Mouse (Mus musculus) MEL (cell line): Measurements from ENCODE around the gene Onecut3. TPM values are rescaled to one million over a fixed set of nuclear protein-coding genes. Genes with fewer than 3 reads are reported as not detected.

Experiments
- DNase-seq: peaks from one replicate; pipeline ENCODE4 v3.0.0; 2011; ENCODE audit warnings: low read depth, low spot score
- H3K27ac ChIP-seq: 2 replicates; pipeline ENCODE4 v1.5.1; 2012; ENCODE audit warnings: low read depth, mild to moderate bottlenecking, control low read depth, low read length, moderate library complexity; ENCODE audit not compliant: control insufficient read depth
- H3K27me3 ChIP-seq, 2 experiments: fragments of 150-350 bp in 1 of 2; sonication (generic) in 1 of 2; 2 replicates each; pipeline ENCODE4 v1.6.1; 2012; ENCODE audit warnings: low read length in 2 of 2, mild to moderate bottlenecking in 2 of 2, improper control_type of control experiment in 1 of 2, moderate library complexity in 1 of 2; ENCODE audit not compliant: insufficient read depth in 2 of 2, control insufficient read depth in 1 of 2
- H3K36me3 ChIP-seq, 2 experiments: 2 replicates each; pipeline ENCODE4 v1.6.1; 2012 to 2014; ENCODE audit warnings: low read length in 2 of 2, improper control_type of control experiment in 1 of 2, inconsistent platforms in 1 of 2, mild to moderate bottlenecking in 1 of 2; ENCODE audit not compliant: insufficient read depth in 2 of 2, control insufficient read depth in 1 of 2
- H3K4me1 ChIP-seq, 2 experiments: fragments of 150-350 bp in 1 of 2; sonication (generic) in 1 of 2; 2 replicates each; pipeline ENCODE4 v1.6.1; 2012; ENCODE audit warnings: low read length in 2 of 2, improper control_type of control experiment in 1 of 2, mild to moderate bottlenecking in 1 of 2; ENCODE audit not compliant: insufficient read depth in 2 of 2, control insufficient read depth in 1 of 2
- H3K4me3 ChIP-seq, 2 experiments: fragments of 150-350 bp in 1 of 2; sonication (generic) in 1 of 2; 2 replicates each; pipeline ENCODE4 v1.5.1; 2012; ENCODE audit warnings: low read depth in 2 of 2, low read length in 2 of 2, mild to moderate bottlenecking in 2 of 2, moderate library complexity in 2 of 2, control low read depth in 1 of 2, improper control_type of control experiment in 1 of 2; ENCODE audit not compliant: control insufficient read depth in 1 of 2, insufficient read depth in 1 of 2
- H3K79me2 ChIP-seq: 2 replicates; pipeline ENCODE4 v1.6.1; 2012; ENCODE audit warnings: mild to moderate bottlenecking, low read length, moderate library complexity; ENCODE audit not compliant: control insufficient read depth, poor library complexity, insufficient read depth
- H3K9ac ChIP-seq: 2 replicates; pipeline ENCODE4 v1.6.1; 2012; ENCODE audit warnings: low read depth, mild to moderate bottlenecking, control low read depth, low read length, moderate library complexity; ENCODE audit not compliant: control insufficient read depth, poor library complexity, severe bottlenecking
- H3K9me3 ChIP-seq: fragments of 150-350 bp; sonication (generic); replicated peaks from 2 replicates; pipeline ENCODE4 v1.6.1; 2012; ENCODE audit warnings: mild to moderate bottlenecking, low read length, improper control_type of control experiment, moderate library complexity; ENCODE audit not compliant: insufficient read depth
- CHD1 ChIP-seq: IDR thresholded peaks from 2 replicates; pipeline ENCODE4 v1.6.1; 2012; ENCODE audit warnings: low read depth, mild to moderate bottlenecking, inconsistent platforms, low read length, improper control_type of control experiment
- E2F4 ChIP-seq: IDR thresholded peaks from 2 replicates; pipeline ENCODE4 v1.6.1; 2011; ENCODE audit warnings: low read depth, low read length, improper control_type of control experiment, borderline replicate concordance
- ELF1 ChIP-seq: IDR thresholded peaks from 2 replicates; pipeline ENCODE4 v1.6.1; 2014; ENCODE audit warnings: low read depth, mild to moderate bottlenecking, inconsistent platforms, low read length, improper control_type of control experiment, moderate library complexity
- ETS1 ChIP-seq: IDR thresholded peaks from 2 replicates; pipeline ENCODE4 v1.6.1; 2012; ENCODE audit warnings: low read depth, mild to moderate bottlenecking, inconsistent platforms, low read length, improper control_type of control experiment, moderate library complexity
- HCFC1 ChIP-seq: IDR thresholded peaks from 2 replicates; pipeline ENCODE4 v1.6.1; 2012; ENCODE audit warnings: low read depth, mild to moderate bottlenecking, inconsistent platforms, low read length, improper control_type of control experiment, moderate library complexity
- KAT2A ChIP-seq: conservative IDR thresholded peaks from 2 replicates; pipeline ENCODE4 v1.6.1; 2012; ENCODE audit warnings: low read depth, low read length, improper control_type of control experiment, inconsistent platforms
- MAZ ChIP-seq: IDR thresholded peaks from 2 replicates; pipeline ENCODE4 v1.6.1; 2012; ENCODE audit warnings: low read depth, mild to moderate bottlenecking, inconsistent platforms, low read length, improper control_type of control experiment
- MXI1 ChIP-seq: IDR thresholded peaks from 2 replicates; pipeline ENCODE4 v1.6.1; 2011; ENCODE audit warnings: mild to moderate bottlenecking, low read depth, low read length, improper control_type of control experiment
- MYC ChIP-seq: IDR thresholded peaks from 2 replicates; pipeline ENCODE4 v1.6.1; 2011; ENCODE audit warnings: low read depth, mild to moderate bottlenecking, low read length, improper control_type of control experiment, moderate library complexity
- NELFE ChIP-seq: IDR thresholded peaks from 2 replicates; pipeline ENCODE4 v1.6.1; 2011; ENCODE audit warnings: low read depth, low read length, improper control_type of control experiment
- NRF1 ChIP-seq: IDR thresholded peaks from 2 replicates; pipeline ENCODE4 v1.6.1; 2014; ENCODE audit warnings: low read depth, mild to moderate bottlenecking, inconsistent platforms, low read length, improper control_type of control experiment, moderate library complexity; ENCODE audit not compliant: poor library complexity, insufficient read depth, severe bottlenecking
- POLR2A ChIP-seq, 2 experiments: IDR thresholded peaks; 2 replicates each; pipeline ENCODE4 v1.6.1; 2011 to 2012; ENCODE audit warnings: low read length in 2 of 2, mild to moderate bottlenecking in 2 of 2, control low read depth in 1 of 2, improper control_type of control experiment in 1 of 2, low read depth in 1 of 2, moderate library complexity in 1 of 2; ENCODE audit not compliant: control insufficient read depth in 1 of 2, insufficient read depth in 1 of 2, poor library complexity in 1 of 2
- POLR2AphosphoS2 ChIP-seq: IDR thresholded peaks from 2 replicates; pipeline ENCODE4 v1.6.1; 2011; ENCODE audit warnings: low read length, improper control_type of control experiment
- RAD21 ChIP-seq: IDR thresholded peaks from 2 replicates; pipeline ENCODE4 v1.6.1; 2011; ENCODE audit warnings: mild to moderate bottlenecking, low read depth, low read length, improper control_type of control experiment
- RCOR1 ChIP-seq: IDR thresholded peaks from 2 replicates; pipeline ENCODE4 v1.6.1; 2012; ENCODE audit warnings: low read depth, mild to moderate bottlenecking, inconsistent platforms, low read length, improper control_type of control experiment
- SIN3A ChIP-seq: IDR thresholded peaks from 2 replicates; pipeline ENCODE4 v1.6.1; 2012; ENCODE audit warnings: low read length, improper control_type of control experiment, inconsistent platforms
- TAL1 ChIP-seq: IDR thresholded peaks from 2 replicates; pipeline ENCODE4 v1.6.1; 2012; ENCODE audit warnings: mild to moderate bottlenecking, inconsistent platforms, low read length, moderate library complexity, mixed read lengths
- UBTF ChIP-seq: IDR thresholded peaks from 2 replicates; pipeline ENCODE4 v1.6.1; 2012; ENCODE audit warnings: low read depth, mild to moderate bottlenecking, inconsistent platforms, low read length, improper control_type of control experiment, moderate library complexity, borderline replicate concordance; ENCODE audit not compliant: insufficient read depth
- ZKSCAN1 ChIP-seq: IDR thresholded peaks from 2 replicates; pipeline ENCODE4 v1.6.1; 2012; ENCODE audit warnings: low read depth, mild to moderate bottlenecking, inconsistent platforms, low read length, improper control_type of control experiment, moderate library complexity
- ZMIZ1 ChIP-seq: IDR thresholded peaks from 2 replicates; pipeline ENCODE4 v1.6.1; 2012; ENCODE audit warnings: low read depth, mild to moderate bottlenecking, inconsistent platforms, low read length, improper control_type of control experiment, moderate library complexity
- polyA plus RNA-seq, 2 experiments: library from polyadenylated mRNA; stranded (reverse) in 1 of 2; unstranded in 1 of 2; fragments of >175 nt in 1 of 2; fragments of >200 nt in 1 of 2; gene quantifications; 2 replicates each; pipeline versions ENCODE4 v1.2.1 to v1.2.4; 2012; ENCODE audit warnings: low replicate concordance in 2 of 2, low read depth in 1 of 2; ENCODE audit not compliant: insufficient read length in 2 of 2, insufficient read depth in 1 of 2, missing spikeins in 1 of 2
- total RNA-seq: library from RNA; depleted of rRNA; stranded (reverse); fragments of 300-350 nt; gene quantifications from 2 replicates; pipeline ENCODE4 v1.2.3, GENCODE M21; 2012

Onecut3 gene
- total and polyA plus RNA-seq, 3 experiments: not detected

DNA sequence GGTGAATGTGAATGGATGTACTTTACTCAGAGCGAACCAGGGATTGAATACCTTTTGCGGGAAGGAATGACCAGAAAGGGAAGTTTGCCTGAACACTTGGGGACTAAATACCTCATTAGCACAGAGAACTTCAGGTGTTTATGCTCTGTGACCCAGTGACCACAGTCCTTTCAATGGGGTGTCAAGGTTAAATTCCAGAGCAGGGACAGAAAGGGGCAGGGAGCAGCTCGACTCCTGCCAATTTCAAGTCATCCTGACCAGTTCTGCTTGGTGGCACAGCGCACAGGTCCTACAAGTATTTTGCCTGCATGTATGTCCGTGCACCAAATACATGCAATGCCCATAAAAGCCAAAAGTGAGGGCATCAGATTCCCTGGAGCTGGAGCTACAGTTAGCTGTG is 29.6 kb upstream of the Onecut3 start:
- Histone ChIP-seq H3K79me2 (no peaks in the 10 kb centered on the region), H3K36me3 (no peaks in the 10 kb centered on the region), H3K9me3 (no peaks in the 10 kb centered on the region), H3K4me3 (no peak overlapping the region), H3K9ac (no peak overlapping the region), H3K4me1 (no peaks in the 10 kb centered on the region), H3K27ac (no peak overlapping the region), H3K27me3 (peaks cover 11 to 18% of the 10 kb centered on the region in 2 experiments)
- DNase-seq: no peak
- no peak for TF ChIP-seq SIN3A
- TF ChIP-seq KAT2A: no peak

- H3K27me3 ChIP-seq: no peaks in the 10 kb centered on the region
- no peak overlapping the region for H3K27ac ChIP-seq
- DNase-seq: peak; percentile 85
- H3K4me3 ChIP-seq: peak overlapping the region; percentile 74 to 87
- H3K36me3 ChIP-seq: peaks cover 0 to 4% of the 10 kb centered on the region in 2 experiments; a peak in 2 of 4 replicates
- TF ChIP-seq NELFE: peak; percentile 32; the same call in 1 of the 2 replicates
- TF ChIP-seq ZKSCAN1: no peak
- 0 out of 2 replicates have a peak, but pooled peaks have one; percentile 28 for TF ChIP-seq ZMIZ1
- no peak for TF ChIP-seq RAD21
- no peak for TF ChIP-seq RCOR1
- peak; percentile 68 for TF ChIP-seq ELF1
- TF ChIP-seq CHD1: no peak
- TF ChIP-seq ETS1: no peak
- peak; percentile 38; the same call in 1 of the 2 replicates for TF ChIP-seq HCFC1
- TF ChIP-seq POLR2A (IDR thresholded peaks at IDR 0.05; ENCODE audit: control insufficient read depth in 1 of 2, insufficient read depth in 1 of 2, low read depth in 1 of 2, low read length in 2 of 2, poor library complexity in 1 of 2): peak; percentile 56 to 58; a peak in 2 of 4 replicates
- peak; percentile 64 for TF ChIP-seq TAL1
- no peak for TF ChIP-seq KAT2A
- TF ChIP-seq MYC: no peak
- no peak; the same call in 1 of the 2 replicates for TF ChIP-seq E2F4
- TF ChIP-seq NRF1: peak; percentile 91
- no peak for TF ChIP-seq UBTF
- TF ChIP-seq MAZ: no peak
- TF ChIP-seq POLR2AphosphoS2: no peak
- no peak for TF ChIP-seq MXI1
- TF ChIP-seq, all 39 proteins: peak for 7
- Histone ChIP-seq H3K79me2 (no peaks in the 10 kb centered on the region), H3K9me3 (no peaks in the 10 kb centered on the region), H3K9ac (peak overlapping the region; percentile 71), H3K4me1 (peaks cover 0 to 8% of the 10 kb centered on the region in 2 experiments; a peak in 2 of 4 replicates)
Observed at GRCm38 (mm10) chr10:80475290-80475959, 19.2 kb upstream of the Onecut3 start.
